Mouse (Mus musculus): ENCODE data around the gene Rabif. TPM values are rescaled to one million over a fixed set of nuclear protein-coding genes. Genes with fewer than 3 reads are reported as not detected.

The Rabif gene
- 10 to 100 TPM; 18.0 to 19.1 TPM for total RNA-seq (2023)

GRCm38 (mm10) chr1:134494428-134495215 lies at the start of gene Rabif:
Rabif (plus strand) TSS chr1:134494648.

DNA sequence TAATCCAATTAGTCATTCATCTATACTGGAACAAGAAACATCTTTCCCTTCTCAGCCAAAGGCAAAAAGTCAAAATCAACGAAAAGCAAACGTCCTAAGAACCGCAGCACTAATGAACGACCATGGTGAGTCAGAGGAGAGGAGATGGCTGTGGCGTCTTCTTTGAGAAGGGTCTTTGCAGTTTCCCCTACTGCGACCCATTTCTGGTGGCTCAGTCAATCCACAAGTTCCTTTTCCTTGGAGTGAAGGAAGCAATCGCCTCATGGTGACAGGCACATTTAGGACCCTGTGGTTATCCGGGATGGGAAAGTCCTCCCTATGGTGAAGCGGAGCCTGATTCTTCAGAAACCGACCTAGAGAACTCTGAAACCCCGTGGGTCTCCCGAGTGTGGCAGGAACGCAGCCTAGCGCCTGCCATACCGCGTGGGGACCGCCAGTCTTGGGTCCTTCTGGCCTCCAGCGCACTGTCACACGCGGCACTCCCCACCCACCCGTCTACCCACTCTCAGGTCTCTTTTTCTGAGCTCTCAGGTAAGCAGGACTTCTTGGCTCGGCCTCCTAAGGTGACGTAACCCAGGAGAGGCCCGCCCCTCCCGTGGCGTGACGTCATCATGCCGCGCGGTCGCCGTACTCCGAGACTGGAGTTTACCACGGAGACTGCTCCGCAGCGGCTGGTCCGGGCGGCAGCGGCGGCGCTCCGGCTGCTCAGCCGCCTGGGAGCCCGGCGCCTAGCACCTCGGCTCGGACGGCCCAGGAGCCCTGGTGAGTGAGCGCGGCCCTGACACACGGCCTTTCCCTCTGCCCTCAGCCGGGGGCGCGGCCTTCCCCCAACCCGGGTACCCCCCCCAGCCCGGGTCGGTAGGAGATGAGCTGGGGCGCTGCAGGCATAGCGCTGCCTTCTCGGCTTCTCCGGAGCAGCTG lies 39.3 kb upstream of the Rabif start, which contains the start of gene Klhl12:
TSS of gene Klhl12 (plus strand) at position 628 of the 921 bp plus-strand sequence.

DNA sequence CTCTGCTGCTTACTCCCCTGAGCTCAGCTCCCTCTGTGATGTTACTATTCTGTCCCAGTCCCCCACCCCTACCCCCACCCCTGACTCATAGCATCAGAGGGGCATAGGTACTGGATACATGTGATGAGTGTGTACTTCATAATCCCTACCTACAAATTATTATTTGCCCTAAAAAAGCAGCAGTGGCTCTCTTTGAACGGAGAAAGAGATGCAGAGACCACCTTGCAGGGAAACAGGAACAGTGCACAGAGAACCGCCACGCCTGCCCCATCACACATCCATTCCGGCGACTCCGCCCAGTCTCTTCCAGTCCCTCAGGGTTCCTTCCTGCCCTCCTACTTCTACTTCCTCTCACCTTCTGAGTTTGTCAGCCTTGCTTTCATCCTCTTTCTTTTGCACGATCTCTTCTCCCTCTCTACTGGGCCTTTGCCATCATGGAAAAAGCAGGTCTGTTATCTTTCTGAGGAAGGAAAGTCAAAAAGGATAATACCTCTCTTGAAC lies 55.2 kb downstream of the Rabif start, which contains the start of gene Mgat4e:
TSS of gene Mgat4e (minus strand) at position 51 of the 501 bp plus-strand sequence.

Other genes with a start within 250 kb of the Rabif start
- not detected for gene Myog, start 204.7 kb upstream of the Rabif start, total RNA-seq (2023)
- 10 to 100 TPM in 1 of 2 experiments, 1 to 10 TPM in 1; 9.5 to 18.4 TPM for gene Ppfia4, start 161.7 kb upstream of the Rabif start, total RNA-seq (2023)
- 10 to 100 TPM; 49.7 to 60.6 TPM for gene Tmem183a, start 132.7 kb upstream of the Rabif start, total RNA-seq (2023)
- not detected for gene 4933406M09Rik, start 108.7 kb upstream of the Rabif start, total RNA-seq (2023)
- gene Cyb5r1, start 89.1 kb upstream of the Rabif start, total RNA-seq (2023), result 10 to 100 TPM; 56.2 to 59.4 TPM
- 100 to 1,000 TPM; 316 to 330 TPM for gene Adipor1, start 79.3 kb upstream of the Rabif start, total RNA-seq (2023)
- gene Klhl12, start 39.1 kb upstream of the Rabif start, total RNA-seq (2023), result 10 to 100 TPM; 23.9 to 29.5 TPM
- gene Mgat4e, start 55.0 kb downstream of the Rabif start, total RNA-seq (2023), result not detected
- gene Kdm5b, start 65.5 kb downstream of the Rabif start, total RNA-seq (2023), result 10 to 100 TPM; 44.4 to 51.6 TPM
- not detected for gene Syt2, start 152.0 kb downstream of the Rabif start, total RNA-seq (2023)